Mouse (Mus musculus): ENCODE results near the gene Macf1. TPM values are rescaled to one million over a fixed set of nuclear protein-coding genes. Genes with fewer than 3 reads are reported as not detected.

Macf1 gene
- polyA plus RNA-seq, 1 experiment from 2014 or later, result 35.3 TPM

DNA sequence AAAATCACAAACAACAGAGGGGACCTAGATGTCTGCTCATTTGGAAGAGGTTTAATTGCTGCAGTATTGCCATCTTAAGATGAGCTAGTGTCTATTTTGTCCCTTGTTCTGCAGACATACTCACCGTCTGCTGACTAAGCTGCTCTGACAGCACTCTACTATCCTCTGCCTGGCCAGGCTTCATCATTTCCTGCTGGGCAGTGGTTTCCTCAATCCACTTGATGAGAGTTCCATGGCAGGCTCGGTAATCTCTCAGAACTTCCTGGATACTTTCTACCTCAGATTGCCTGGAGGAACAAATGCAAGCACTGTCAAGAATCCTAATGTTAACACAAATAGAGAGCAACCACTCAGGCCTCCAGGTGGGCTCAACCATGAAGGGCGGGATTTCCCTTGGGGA is 195.1 kb downstream of the Macf1 start:
- 80% methylated on average over 3 of the region's 3 CpGs for WGBS
- Histone ChIP-seq H3K9me3 (replicated peaks; ENCODE audit: control insufficient read depth, low read length) (no peaks in the 10 kb centered on the region), H3K9ac (ENCODE audit: low read length) (no peak overlapping the region), H3K27me3 (ENCODE audit: control insufficient read depth, insufficient read depth, low read length) (no peaks in the 10 kb centered on the region), H3K4me1 (ENCODE audit: control insufficient read depth, insufficient read depth, low read length) (no peaks in the 10 kb centered on the region), H3K4me2 (ENCODE audit: low read depth, low read length) (no peak overlapping the region), H3K36me3 (ENCODE audit: control insufficient read depth, insufficient read depth, low read length) (peaks cover 18% of the 10 kb centered on the region; the same call in 1 of the 2 replicates), H3K4me3 (replicated peaks; ENCODE audit: low read length) (no peak overlapping the region), H3K27ac (ENCODE audit: low read length) (no peak overlapping the region)
- ATAC-seq (ENCODE audit: insufficient read depth, low FRiP score), result no peak

DNA sequence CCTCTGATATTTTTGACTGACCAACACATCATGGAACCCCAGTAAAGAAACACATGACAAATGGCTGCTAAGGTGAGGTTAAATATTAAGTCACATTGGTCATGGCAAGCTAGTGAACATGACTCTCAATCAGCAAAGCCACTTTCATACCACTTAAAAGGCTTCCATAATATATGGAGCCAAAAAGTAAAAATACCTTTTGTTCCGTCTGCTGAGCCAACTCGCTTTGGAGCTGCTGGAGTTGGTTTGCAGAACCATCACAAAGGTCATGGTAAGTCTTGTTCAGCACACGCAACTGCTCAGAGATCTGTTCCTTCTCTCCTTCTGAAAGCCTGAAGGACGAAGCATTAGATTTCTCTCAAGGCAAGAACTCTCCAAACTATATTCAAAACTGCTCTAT is 204.2 kb downstream of the Macf1 start:
- no peak overlapping the region for H3K4me3 ChIP-seq (replicated peaks; ENCODE audit: low read length)

DNA sequence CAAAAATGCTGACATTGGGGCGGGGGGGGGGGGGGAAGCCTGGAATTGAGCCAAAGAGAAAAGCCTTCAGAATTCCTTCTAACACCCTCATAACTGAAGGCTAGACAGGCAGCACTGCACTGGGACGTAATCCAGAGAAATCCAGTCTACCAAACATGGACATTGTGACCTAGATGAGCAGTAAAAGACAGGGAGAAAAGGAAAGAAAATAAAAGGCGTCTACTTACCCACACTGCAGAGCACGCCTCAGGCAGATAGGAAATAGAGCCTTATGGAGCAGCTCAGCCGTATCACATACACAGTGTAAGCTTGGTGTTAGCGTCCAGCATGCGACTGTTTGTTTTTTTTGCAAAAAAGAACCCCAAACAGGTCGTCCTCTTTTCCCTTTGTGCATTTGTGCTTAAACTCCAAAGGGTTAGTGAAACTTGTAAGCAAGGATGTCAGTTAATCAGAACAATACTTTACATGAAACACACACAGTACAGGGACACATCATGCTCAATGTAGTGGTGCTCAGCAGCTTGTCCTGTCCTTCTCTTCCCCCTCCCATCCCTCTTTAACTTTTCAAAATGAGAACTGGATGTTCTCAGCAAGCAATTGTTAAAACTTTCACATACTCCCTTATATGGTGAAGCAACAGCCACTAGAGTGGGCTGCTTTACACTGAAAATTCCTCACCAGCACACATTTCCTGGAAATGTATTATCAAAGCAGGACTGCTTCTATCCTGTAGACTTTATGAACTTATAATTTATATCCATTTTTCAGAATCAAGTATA is 205.3 kb downstream of the Macf1 start:
- no peak overlapping the region for H3K4me3 ChIP-seq (replicated peaks; ENCODE audit: low read length)
- H3K4me1 ChIP-seq (ENCODE audit: control insufficient read depth, insufficient read depth, low read length), result no peaks in the 10 kb centered on the region
- H3K27ac ChIP-seq (ENCODE audit: low read length), result peak overlapping the region; percentile 92
- WGBS, result 49% methylated on average over 7 of the region's 8 CpGs
- 0 out of 2 replicates have a peak, but pooled peaks cover 4% of the 10 kb centered on the region for H3K36me3 ChIP-seq (ENCODE audit: control insufficient read depth, insufficient read depth, low read length)
- H3K9ac ChIP-seq (ENCODE audit: low read length), result no peak overlapping the region
- no peaks in the 10 kb centered on the region for H3K9me3 ChIP-seq (replicated peaks; ENCODE audit: control insufficient read depth, low read length)
- peak; percentile 81 for ATAC-seq (ENCODE audit: insufficient read depth, low FRiP score)
- H3K4me2 ChIP-seq (ENCODE audit: low read depth, low read length), result peak overlapping the region; percentile 29
- H3K27me3 ChIP-seq (ENCODE audit: control insufficient read depth, insufficient read depth, low read length), result no peaks in the 10 kb centered on the region

More for the DNA sequence above, 204.2 kb downstream of the Macf1 start:
- 82% methylated on average over 4 of the region's 4 CpGs for WGBS
- H3K27me3 ChIP-seq (ENCODE audit: control insufficient read depth, insufficient read depth, low read length), result no peaks in the 10 kb centered on the region
- 0 out of 2 replicates have a peak, but pooled peaks cover 3% of the 10 kb centered on the region for H3K36me3 ChIP-seq (ENCODE audit: control insufficient read depth, insufficient read depth, low read length)
- H3K9me3 ChIP-seq (replicated peaks; ENCODE audit: control insufficient read depth, low read length), result no peaks in the 10 kb centered on the region
- H3K4me2 ChIP-seq (ENCODE audit: low read depth, low read length), result no peak overlapping the region
- H3K27ac ChIP-seq (ENCODE audit: low read length), result no peak overlapping the region
- no peak for ATAC-seq (ENCODE audit: insufficient read depth, low FRiP score)
- H3K9ac ChIP-seq (ENCODE audit: low read length), result no peak overlapping the region
- H3K4me1 ChIP-seq (ENCODE audit: control insufficient read depth, insufficient read depth, low read length), result no peaks in the 10 kb centered on the region

DNA sequence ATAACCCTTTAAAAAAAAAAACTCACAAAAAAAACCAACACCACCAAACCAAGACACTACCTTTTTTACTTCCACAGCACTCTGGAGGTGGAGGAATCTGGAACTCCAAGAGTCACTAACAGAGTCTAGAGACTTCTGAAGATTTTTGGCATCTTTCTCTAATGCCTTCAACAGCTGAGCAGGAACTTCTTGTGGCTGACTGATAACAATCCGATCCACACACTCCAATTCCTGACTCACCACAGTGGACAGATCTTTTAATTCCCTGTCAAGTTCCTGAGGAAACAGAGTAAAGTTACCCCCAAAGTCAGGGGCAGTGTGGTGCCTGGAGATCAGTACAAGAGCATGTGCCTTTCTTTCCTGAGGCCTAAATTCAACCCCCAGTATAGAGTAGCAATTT is 218.4 kb downstream of the Macf1 start:
- no peak overlapping the region for H3K4me3 ChIP-seq (replicated peaks; ENCODE audit: low read length)
- WGBS, result 71% methylated on average over 1 of the region's 1 CpGs
- no peaks in the 10 kb centered on the region for H3K9me3 ChIP-seq (replicated peaks; ENCODE audit: control insufficient read depth, low read length)
- no peak for ATAC-seq (ENCODE audit: insufficient read depth, low FRiP score)
- H3K27me3 ChIP-seq (ENCODE audit: control insufficient read depth, insufficient read depth, low read length), result no peaks in the 10 kb centered on the region
- no peak overlapping the region for H3K9ac ChIP-seq (ENCODE audit: low read length)
- peaks cover 2% of the 10 kb centered on the region; the same call in 1 of the 2 replicates for H3K36me3 ChIP-seq (ENCODE audit: control insufficient read depth, insufficient read depth, low read length)
- no peaks in the 10 kb centered on the region for H3K4me1 ChIP-seq (ENCODE audit: control insufficient read depth, insufficient read depth, low read length)
- no peak overlapping the region for H3K4me2 ChIP-seq (ENCODE audit: low read depth, low read length)
- no peak overlapping the region for H3K27ac ChIP-seq (ENCODE audit: low read length)

DNA sequence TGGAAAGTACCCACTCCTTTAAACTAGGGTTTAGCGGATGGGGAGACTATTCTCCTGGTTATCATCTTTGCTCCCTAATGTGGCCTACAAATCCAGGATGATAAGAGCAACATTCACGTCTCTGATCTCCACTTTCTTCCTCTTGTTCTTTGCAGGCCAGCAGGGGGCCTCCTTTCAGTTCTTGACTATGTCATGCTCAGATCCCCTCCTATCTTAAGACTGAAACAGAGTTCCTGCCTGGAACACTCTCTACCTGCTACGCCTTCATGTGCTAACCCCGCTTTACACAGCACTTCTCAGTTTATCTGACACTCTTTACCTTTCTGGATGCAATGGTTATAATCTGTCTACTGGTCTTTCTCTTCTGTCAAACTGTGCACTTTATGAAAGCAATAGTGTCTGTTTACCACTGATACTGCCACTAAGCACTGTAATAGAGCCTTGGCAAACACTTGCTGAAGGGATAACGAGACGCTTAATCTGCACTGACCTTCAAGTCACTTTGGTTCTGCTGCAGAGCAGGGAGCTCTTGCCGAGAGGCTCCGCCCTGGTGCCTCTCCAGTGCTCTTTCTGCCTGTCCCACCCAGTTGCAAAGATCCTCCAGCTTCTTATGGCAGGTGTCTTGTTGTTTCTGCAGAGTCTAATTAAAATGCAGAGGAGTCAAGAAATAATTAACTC is 223.4 kb downstream of the Macf1 start:
- ATAC-seq (ENCODE audit: insufficient read depth, low FRiP score), result no peak
- Histone ChIP-seq H3K4me2 (ENCODE audit: low read depth, low read length) (no peak overlapping the region), H3K9me3 (replicated peaks; ENCODE audit: control insufficient read depth, low read length) (no peaks in the 10 kb centered on the region), H3K9ac (ENCODE audit: low read length) (no peak overlapping the region), H3K4me1 (ENCODE audit: control insufficient read depth, insufficient read depth, low read length) (no peaks in the 10 kb centered on the region), H3K4me3 (replicated peaks; ENCODE audit: low read length) (no peak overlapping the region), H3K27ac (ENCODE audit: low read length) (no peak overlapping the region), H3K36me3 (ENCODE audit: control insufficient read depth, insufficient read depth, low read length) (peaks cover 6% of the 10 kb centered on the region; the same call in 1 of the 2 replicates), H3K27me3 (ENCODE audit: control insufficient read depth, insufficient read depth, low read length) (no peaks in the 10 kb centered on the region)
- 74% methylated on average over 8 of the region's 8 CpGs for WGBS

DNA sequence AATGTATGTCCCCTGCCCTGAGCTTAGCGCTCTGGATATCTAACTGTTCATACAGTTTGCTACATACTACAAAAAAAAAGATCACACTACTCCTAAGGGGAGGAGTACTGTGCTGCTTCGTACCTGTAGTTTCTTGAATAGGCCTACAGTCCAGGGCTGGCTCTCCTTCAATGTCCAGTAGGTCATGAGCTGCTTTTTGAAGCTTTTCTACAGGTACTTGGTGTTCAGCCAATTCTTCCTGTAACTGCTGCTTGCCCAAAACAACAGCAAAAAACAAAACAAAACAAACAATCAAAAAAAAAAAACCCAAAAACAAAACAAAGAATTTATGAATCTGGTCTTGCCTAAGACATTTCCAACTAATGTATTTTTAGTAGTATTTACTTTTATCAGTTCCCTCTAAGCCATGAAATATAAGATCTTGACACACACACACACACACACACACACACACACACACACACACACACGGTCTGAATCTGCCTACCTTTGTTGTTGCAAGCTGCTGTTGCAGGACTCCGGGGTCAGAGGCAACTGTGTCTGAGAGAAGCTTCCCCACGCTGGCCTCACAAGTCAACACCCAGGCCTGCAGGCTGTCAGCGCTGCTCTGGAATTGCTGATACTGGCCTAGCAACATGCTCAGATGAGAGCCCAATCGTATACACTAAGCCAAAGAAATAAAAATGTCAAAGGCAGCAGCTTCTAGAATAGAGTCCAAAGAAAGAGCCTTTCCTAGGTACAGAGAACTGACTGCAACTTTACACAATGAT is 229.1 kb downstream of the Macf1 start:
- Histone ChIP-seq H3K9me3 (replicated peaks; ENCODE audit: control insufficient read depth, low read length) (no peaks in the 10 kb centered on the region), H3K27me3 (ENCODE audit: control insufficient read depth, insufficient read depth, low read length) (no peaks in the 10 kb centered on the region), H3K9ac (ENCODE audit: low read length) (no peak overlapping the region), H3K4me1 (ENCODE audit: control insufficient read depth, insufficient read depth, low read length) (no peaks in the 10 kb centered on the region), H3K36me3 (ENCODE audit: control insufficient read depth, insufficient read depth, low read length) (peaks cover 19% of the 10 kb centered on the region; the same call in 1 of the 2 replicates), H3K27ac (ENCODE audit: low read length) (no peak overlapping the region), H3K4me3 (replicated peaks; ENCODE audit: low read length) (no peak overlapping the region), H3K4me2 (ENCODE audit: low read depth, low read length) (no peak overlapping the region)
- ATAC-seq (ENCODE audit: insufficient read depth, low FRiP score), result no peak
- 65% methylated on average over 7 of the region's 7 CpGs for WGBS

DNA sequence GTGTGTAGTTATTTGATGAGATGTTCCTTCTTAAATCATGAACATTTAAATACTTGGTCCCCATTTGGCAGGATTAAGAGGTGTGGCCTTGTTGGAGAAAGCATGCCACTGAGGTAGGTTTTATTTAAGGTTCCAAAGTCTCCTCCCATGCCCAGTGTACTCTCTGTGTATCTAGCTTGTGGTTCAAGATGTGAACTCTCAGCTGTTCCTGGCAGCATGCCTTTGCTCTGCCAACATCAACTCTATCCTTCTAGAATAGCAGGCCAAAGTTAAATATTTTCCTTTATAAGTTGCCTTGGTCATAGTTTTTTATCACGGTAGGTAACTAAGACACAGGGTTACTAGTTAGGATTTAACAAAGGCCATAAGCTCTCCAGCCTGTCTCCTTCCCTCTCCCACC is 230.4 kb downstream of the Macf1 start:
- peaks cover 17% of the 10 kb centered on the region for H3K36me3 ChIP-seq (ENCODE audit: control insufficient read depth, insufficient read depth, low read length)
- H3K9me3 ChIP-seq (replicated peaks; ENCODE audit: control insufficient read depth, low read length), result no peaks in the 10 kb centered on the region
- no peak for ATAC-seq (ENCODE audit: insufficient read depth, low FRiP score)

DNA sequence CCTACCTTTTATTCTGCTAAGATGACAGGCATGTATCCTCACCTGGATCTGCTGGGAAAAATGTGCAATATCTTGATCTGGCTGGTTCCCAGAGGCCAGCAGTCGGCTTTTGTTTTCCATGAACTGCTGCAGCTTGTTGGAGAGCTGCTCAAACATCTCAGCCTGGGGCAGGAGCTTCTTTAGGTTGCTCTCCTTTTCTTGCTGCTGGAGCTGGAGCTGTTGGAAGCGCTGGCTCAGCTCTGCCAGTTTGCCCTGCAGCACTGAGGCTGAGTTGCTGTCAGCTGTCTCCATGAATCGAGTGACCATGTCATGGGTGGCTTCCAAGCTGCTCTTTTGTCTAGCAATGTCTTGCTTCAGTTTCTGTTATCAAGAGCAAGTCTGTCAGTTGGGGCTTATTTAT is 232.2 kb downstream of the Macf1 start:
- peaks cover 23% of the 10 kb centered on the region for H3K36me3 ChIP-seq (ENCODE audit: control insufficient read depth, insufficient read depth, low read length)
- no peak overlapping the region for H3K27ac ChIP-seq (ENCODE audit: low read length)
- no peak for ATAC-seq (ENCODE audit: insufficient read depth, low FRiP score)
- no peak overlapping the region for H3K9ac ChIP-seq (ENCODE audit: low read length)
- no peak overlapping the region for H3K4me3 ChIP-seq (replicated peaks; ENCODE audit: low read length)
- H3K27me3 ChIP-seq (ENCODE audit: control insufficient read depth, insufficient read depth, low read length), result no peaks in the 10 kb centered on the region
- no peaks in the 10 kb centered on the region for H3K9me3 ChIP-seq (replicated peaks; ENCODE audit: control insufficient read depth, low read length)
- 90% methylated on average over 3 of the region's 3 CpGs for WGBS
- H3K4me2 ChIP-seq (ENCODE audit: low read depth, low read length), result no peak overlapping the region
- H3K4me1 ChIP-seq (ENCODE audit: control insufficient read depth, insufficient read depth, low read length), result no peaks in the 10 kb centered on the region

More for the DNA sequence above, 230.4 kb downstream of the Macf1 start:
- Histone ChIP-seq H3K4me3 (replicated peaks; ENCODE audit: low read length) (no peak overlapping the region), H3K27ac (ENCODE audit: low read length) (no peak overlapping the region), H3K4me1 (ENCODE audit: control insufficient read depth, insufficient read depth, low read length) (no peaks in the 10 kb centered on the region), H3K4me2 (ENCODE audit: low read depth, low read length) (no peak overlapping the region), H3K9ac (ENCODE audit: low read length) (no peak overlapping the region), H3K27me3 (ENCODE audit: control insufficient read depth, insufficient read depth, low read length) (no peaks in the 10 kb centered on the region)
- 81% methylated on average over 1 of the region's 1 CpGs for WGBS

DNA sequence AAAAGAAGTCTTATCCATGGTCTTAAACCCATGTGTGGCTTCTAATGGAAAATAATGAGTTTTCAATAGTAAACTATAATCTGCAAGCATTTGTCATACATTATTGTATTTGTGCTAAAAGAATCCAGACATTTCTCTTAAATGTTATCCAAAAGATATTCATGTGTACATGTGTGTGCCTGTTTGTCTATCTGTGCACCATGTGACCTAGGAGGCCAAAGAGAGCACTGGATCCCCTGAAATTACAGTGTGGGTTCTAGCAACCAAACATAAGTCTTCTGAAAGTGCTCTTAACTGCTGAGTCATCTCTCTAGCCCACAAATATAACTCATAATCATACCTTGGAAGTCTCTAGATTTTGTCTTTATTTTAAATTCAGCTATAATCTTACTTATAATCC is 234.9 kb downstream of the Macf1 start:
- Histone ChIP-seq H3K27ac (ENCODE audit: low read length) (no peak overlapping the region), H3K27me3 (ENCODE audit: control insufficient read depth, insufficient read depth, low read length) (no peaks in the 10 kb centered on the region), H3K4me2 (ENCODE audit: low read depth, low read length) (no peak overlapping the region), H3K9ac (ENCODE audit: low read length) (no peak overlapping the region), H3K36me3 (ENCODE audit: control insufficient read depth, insufficient read depth, low read length) (peaks cover 17% of the 10 kb centered on the region), H3K4me3 (replicated peaks; ENCODE audit: low read length) (no peak overlapping the region), H3K4me1 (ENCODE audit: control insufficient read depth, insufficient read depth, low read length) (no peaks in the 10 kb centered on the region), H3K9me3 (replicated peaks; ENCODE audit: control insufficient read depth, low read length) (no peaks in the 10 kb centered on the region)
- ATAC-seq (ENCODE audit: insufficient read depth, low FRiP score), result no peak
